Mouse (Mus musculus) heart, adult 2 months (tissue): ENCODE data around the gene Ikzf3.

Experiments
- CTCF ChIP-seq: fragments of 200-600 bp; IDR thresholded peaks from 2 replicates; pipeline ENCODE4 v1.8.1; 2022; ENCODE audit warnings: antibody characterized with exemption, mild to moderate bottlenecking, moderate library complexity
- POLR2A ChIP-seq: fragments of 200-500 bp; IDR thresholded peaks from 2 replicates; pipeline ENCODE4 v1.6.1; 2011; ENCODE audit warnings: mild to moderate bottlenecking, low read depth, low read length, control low read depth; ENCODE audit not compliant: insufficient read depth

- TF ChIP-seq CTCF (no peak), POLR2A (peak; percentile 67)
Measured at GRCm38 (mm10) chr11:98586892-98587563, 41.2 kb upstream of the Ikzf3 start, which contains the start of gene Ormdl3.
